Mouse (Mus musculus) adrenal gland, postnatal 36 days (tissue): ENCODE results near the gene Tbl2. TPM values are rescaled to one million over a fixed set of nuclear protein-coding genes. Genes with fewer than 3 reads are reported as not detected.

Experiments used
- DNase-seq, 2 experiments: peaks; one replicate each; pipeline ENCODE4 v3.0.0; 2021; ENCODE audit warnings: mixed read lengths in 1 of 2
- total RNA-seq, 2 experiments: library from RNA; stranded (reverse); gene quantifications; 2 replicates each; pipeline ENCODE4 v1.2.3; 2021

Tbl2 gene
- total RNA-seq, 2 experiments from 2014 or later: 28.9 to 40.9 TPM

DNA sequence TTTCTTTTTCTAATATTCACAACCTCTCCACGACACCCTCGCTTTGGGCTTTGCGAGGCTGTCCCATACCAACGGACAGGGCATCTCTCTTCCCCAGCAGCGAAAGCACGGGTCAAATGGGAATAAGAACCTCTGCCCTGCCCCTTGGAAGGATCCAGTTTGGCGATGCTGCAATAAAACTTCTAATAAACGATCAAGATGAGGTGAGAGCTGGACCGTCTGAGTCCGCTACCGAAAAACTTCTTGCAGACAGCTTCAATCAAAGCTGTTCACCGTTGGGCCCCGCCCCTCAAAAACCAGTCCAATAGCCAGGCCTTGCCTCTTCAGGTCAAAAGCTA is 773 bp upstream of the Tbl2 start:
- no peak for DNase-seq

DNA sequence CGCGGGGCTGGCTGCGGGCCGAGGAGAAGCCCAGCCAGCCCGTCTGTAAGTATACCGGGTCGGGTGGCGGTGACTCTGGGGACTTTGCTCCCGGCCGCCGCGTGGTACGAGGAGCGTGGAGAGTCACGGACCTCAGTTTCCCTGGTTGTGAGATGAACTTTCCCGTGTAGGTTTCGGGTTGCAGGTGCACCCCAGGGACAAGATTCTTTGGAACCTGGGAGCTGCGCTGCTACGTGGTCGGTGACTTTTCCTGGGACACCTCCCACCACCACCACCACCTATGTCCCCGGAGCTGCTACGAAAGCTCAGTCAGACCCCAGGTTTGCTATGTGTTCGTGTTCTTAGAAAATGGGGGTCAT is 342 bp downstream of the Tbl2 start:
- no peak for DNase-seq

DNA sequence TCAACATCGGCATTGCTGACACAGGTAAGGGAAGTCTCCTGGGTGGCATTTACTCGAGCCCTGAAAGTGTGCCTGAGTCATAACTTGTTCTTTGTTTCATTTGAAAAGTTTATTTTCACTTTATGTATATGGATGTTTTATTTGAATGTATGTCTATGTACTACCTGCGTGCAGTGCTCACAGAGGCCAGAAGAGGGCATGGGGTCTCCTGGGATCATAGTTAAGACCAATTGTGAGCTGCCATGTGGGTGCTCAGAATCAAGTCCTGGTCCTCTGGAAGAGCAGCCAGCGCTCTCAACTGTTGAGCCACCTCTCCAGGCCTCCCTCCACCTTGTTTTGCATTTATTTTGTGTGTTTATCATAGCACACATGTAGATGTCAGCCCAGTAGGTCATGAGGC is 7.0 kb downstream of the Tbl2 start:
- no peak for DNase-seq

DNA sequence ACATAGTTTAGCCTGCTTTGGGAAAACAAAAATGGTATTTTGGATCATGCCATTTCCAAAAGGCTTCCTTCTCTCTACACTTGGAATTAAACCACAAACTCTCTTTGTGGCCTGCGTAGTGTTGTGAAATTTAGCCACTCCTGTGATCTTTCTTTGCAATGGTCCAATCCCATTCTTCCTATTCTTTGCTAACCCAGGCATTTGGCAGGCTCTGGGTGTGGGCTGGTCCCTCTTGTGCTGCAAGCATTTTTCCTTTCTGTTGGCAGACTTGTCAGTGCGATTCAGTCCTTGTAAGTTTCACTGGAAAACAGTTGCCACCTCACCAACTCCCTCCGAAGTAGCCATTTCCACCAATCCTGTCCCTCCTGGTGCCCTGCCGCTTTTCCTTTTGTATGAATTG is 11.8 kb downstream of the Tbl2 start:
- peak; percentile 46 to 60 for DNase-seq

DNA sequence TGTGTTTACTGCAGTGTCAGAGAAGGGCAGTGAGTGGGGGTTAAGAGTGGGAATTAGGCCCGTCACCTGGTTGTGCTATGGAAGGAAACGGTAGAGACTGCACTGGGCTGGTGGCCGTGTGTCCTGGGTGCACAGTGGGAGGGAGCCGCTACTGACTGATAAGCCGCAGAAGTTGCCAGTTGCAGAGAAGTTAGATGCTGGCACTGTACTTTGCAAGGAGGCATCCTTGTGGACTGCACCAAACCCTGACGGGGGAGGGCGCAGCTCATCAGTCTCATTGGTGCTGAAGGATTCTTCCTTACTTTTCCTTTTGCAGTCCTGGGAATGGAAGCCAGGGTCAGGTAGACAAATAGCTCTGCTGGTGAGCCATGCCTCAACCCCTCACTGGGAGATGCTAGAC is 12.2 kb downstream of the Tbl2 start:
- no peak for DNase-seq

DNA sequence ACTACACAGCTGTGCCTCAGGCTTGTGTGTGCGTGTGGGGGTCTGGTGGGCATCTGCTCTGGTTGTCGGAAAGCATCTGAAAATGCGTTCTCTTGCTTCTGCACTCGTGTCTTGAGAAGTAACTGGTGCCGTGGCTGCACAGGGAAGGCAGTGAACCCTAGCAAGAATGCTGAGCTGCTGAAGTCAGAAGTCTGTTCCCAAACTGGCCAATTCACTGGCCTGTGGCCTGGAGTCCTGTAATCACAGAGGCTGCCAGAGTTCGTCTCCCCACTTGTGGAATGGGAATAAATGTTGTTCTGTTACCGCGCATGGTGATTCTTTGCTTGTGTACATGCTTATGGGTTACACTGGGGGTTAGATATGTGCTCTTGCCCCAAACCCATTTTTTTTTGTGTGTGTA is 12.9 kb downstream of the Tbl2 start:
- no peak for DNase-seq

DNA sequence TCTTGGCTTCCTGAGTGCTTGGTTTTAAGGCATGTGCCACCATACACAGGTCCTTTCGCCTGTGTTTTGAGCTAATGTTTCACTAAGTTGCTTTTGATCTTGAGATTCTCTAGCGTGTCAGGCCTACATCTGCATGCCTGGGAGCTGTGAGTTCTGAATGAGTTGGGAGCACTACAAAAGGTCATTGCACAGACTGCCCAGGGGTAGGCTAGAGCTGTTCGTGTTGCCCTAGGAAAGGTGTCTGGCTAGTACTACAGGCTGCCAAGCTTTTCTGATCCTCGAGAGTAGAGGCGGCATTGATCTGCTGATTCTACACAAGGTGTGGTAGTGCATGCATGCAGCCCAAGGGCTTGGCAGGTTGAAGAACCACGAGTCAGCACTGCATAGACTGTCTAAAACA is 13.4 kb downstream of the Tbl2 start:
- DNase-seq: no peak

DNA sequence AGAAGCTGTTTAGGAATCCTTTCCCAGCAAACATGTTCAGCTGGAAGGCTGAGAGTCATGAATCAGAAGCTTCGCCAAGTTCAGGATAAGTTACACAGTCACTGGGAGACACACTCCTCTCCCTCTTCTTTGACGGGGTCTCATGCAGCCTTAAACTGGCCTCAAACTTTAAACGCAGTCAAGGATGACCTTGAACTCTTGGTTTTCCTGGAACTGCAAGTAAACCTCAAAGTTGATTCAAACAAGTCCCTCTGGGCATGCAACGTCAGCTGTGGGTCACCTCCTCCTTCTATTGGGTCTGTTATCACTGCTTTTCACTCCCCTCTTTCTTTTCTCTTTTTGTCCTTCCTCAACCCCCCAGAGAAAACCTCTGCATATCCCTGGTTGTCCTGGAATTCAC is 17.5 kb downstream of the Tbl2 start:
- DNase-seq: no peak

DNA sequence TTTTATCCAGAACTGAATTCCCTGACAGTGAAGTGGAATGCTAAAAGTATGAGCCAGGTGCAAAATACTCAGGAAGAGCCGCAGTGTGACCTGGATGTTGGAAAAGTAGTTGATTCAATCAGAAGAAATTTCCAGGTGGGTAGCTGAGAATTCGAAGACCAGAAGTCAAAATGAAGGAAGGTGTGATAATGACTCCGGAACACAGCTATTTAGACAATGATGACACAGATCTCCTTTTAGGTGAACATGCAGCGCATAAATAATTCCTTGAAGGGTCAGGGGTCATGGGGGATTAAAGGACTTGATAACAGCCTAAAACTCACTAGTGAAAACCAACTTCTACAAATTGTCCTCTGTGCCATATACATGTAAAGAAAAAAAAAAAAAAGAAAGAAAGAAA is 18.0 kb downstream of the Tbl2 start:
- no peak for DNase-seq

DNA sequence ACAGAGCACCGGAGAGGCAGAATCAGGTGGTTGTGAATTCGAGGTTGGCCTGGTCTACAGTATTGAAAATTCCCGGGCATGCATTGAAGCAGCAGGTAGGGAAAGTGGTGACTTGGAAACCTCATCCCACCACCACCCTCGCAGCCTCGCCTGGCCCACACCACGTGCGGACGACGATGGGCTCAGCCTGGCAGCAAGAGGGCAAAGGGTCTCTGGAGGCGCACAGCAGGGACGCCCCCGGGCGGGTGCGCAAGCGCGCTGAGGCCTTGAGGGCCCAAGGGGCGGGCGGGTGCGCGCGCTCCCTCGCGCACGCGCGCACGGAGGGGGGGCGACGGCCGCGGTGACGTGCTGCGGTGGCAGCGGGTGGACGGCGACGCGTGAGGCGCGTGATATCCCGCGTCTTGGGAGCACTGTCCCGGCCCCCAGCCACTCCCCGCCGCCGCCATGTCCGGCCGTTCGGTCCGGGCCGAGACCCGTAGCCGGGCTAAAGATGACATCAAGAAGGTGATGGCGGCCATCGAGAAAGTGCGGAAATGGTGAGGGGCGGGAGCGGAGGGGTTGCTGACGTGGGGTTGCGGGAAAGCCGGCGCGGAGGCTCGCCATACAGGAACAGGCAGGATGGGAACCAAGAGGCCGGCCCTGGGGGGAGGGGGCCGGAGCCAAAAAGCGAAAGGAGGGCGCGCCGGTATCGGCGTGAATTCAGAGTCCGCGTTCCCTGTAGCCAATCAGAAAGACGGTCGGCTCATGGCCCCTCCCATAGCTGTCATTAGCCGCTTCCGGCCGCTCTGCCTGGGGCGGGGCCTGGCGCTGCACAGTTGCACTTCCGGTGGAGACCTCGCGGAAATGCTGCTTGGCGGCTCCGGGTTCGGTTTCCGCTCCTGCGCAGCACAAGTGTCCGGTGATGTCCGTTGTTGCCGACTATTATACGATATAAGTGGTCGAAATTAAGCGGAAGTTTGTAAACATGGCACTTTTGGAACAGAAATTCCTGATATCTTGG is 18.9 kb downstream of the Tbl2 start, which contains the start of gene Bcl7b:
Gene Bcl7b, plus strand, starts transcription at position 221 of the 1,000 bp plus-strand sequence.
- DNase-seq: peak; percentile 97 to 98

DNA sequence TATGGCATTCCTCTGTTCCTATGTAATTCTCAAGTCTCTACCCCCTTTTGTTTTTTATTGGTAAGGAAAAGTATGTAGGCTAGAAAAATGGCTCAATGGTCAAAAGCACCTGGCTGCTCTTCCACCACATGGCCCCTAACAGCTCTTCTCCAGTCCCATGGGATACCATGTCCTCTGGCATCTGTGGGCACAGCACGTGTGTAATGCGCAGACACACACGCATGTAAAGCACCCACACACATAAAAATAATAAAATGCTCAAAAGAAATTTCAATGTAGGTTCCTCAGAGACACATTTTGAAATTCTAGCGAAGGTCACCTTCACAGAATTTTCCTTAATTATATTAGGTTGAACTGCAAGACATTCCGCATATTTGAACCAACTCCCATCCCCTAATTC is 20.0 kb downstream of the Tbl2 start:
- DNase-seq: no peak

DNA sequence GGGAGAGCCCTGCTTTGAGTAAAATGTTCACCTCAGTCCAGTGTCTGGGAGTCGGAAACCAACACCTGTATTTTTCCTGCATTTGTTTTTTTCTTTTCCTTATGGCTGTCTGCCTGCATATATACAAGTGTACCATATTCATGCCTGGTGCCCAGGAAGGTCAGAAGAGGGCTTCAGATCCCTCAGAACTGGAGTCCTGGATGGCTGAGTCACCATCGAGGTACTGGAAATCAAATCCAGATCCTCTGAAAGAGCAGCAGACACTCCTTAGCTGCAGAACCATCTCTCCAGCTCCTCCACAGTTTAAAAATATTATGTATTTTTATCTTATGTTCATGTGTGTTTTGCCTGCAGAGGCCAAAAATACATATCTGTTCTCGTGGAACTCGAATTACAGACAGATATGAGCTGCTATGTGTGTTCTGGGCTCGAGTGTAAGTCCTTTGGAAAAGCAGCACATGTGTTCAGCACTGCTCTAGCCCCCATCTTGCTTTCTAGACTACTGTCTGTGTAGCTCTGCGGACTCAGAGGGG is 22.3 kb downstream of the Tbl2 start:
- no peak for DNase-seq

DNA sequence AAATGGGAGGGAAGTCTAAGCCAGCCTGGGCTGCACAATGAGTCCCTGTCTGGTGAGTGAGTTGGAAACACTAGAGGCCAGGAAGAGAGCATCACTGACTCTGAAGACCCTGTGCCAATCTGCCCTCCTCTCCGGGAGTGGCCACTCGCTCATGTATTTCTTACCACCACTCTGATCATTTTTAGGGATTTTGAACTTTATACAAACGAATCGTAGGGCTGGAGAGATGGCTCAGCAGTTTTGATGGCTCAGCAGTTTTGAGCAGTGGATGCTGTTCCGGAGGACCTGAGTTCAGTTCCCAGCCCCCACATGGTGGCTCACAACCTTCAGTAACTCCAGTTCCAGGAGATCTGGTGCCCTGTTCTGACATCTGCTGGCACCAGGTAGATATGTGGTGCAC is 23.5 kb downstream of the Tbl2 start:
- no peak for DNase-seq

DNA sequence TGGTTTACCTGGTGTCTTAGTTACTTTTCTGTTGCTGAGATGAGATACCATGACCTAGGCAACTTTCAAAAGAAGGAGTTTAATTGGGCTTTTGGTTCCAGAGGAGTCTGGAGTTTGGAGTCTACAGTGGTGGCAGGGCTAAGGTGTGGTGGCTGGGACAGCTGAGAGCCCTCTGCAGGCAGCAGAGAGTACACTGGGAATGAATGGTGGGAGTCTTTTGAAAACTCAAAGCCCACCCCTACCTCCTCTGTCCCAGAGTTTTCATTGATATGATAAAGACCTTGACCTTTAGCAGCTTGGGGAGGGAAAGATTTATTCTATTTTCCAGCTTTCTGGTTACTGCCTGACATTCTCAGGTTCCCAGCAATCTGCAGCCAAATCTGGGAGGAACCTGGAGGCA is 25.6 kb downstream of the Tbl2 start:
- DNase-seq: no peak

DNA sequence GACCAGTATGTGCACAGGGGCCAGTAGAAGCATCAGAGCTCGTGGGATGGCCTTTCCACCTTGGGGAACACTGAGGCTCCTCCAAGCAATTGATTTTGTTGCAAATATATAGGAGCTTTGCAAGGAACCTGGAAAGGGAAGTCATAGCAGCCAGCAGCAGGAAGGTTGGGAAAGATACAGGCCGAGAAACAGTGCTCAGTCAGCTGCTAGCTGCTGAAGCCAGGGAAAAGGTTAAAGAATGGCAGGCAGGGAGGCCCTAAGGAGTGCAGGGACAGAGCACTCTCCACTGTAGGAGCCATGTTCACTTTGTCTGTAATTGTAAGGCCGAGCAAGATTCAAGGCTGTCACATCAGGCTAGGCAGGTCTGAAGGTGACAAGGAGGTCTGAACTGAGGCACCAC is 29.1 kb downstream of the Tbl2 start:
- no peak for DNase-seq

DNA sequence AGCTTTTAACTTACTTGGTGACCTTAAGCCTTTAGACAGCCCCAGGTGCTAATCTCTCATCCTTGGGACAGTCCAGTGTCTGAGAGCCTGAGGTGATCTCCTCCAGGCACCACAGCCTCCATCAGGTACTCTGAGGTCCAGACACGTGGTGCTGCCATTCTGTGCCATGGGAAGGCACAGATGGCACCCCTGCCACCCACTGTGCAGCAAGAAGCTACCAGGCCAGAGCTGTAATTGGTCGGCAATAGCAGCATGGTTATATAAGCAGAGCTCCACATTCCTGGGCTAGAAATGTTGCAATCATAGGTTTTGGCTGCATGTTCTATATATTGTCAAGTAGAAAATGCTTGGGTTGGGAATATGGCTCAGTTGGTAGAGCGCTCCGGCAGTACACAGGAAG is 29.5 kb downstream of the Tbl2 start:
- DNase-seq: no peak

DNA sequence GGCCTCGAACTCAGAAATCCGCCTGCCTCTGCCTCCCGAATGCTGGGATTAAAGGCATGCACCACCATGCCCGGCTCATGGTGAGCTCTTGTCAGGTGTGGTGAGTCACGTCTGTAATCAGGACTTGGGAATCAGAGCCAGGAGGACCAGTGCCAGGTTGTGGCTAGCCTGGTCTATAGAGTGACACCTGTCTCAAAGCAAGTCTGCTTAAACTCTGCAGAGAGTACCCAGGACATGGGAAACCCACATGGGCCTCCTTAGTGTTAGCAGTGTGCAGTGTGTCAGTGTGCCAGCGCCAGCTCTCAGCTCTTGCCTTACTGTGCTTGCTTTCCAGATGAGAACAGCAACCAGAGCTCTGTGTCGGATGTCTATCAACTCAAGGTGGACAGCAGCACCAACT is 30.2 kb downstream of the Tbl2 start:
- no peak for DNase-seq

DNA sequence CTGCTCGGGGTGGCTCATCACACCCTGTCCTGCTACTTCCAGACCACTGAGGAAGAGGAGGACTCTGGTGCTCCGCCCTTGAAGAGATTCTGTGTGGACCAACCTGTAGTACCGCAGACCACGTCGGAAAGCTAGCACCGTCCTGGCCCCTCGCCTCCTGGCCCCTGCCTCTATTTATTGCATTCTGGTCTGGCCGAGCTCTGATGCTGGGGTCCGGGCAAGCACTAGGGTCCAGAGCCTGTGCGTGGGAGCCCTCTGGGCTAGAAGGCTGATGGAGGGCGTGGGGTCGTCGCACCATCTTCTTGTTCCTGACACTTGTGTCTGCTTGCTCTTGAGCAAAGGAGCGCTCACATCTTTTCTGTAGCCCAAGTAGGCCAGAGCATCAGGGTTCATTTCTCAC is 31.3 kb downstream of the Tbl2 start:
- DNase-seq: no peak

DNA sequence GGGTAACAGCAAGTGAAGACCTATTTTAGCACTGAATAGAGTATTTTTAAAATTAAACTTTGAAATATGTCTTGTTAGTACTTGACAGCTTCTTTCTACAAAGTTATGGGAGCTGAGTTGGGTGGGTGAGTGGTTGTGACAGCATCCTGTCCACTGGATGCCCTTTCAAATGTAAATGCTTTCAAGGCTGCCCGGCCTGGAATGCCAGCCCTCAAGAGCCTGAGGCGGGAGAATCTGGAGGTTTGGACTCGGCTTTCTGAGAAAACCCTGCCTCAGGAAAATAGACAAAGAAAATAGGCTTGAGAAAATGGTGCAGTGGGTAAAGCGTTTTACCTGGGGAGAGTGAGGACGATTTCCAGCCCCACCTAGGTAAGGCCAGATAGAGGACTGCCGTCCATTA is 32.3 kb downstream of the Tbl2 start:
- DNase-seq: no peak

DNA sequence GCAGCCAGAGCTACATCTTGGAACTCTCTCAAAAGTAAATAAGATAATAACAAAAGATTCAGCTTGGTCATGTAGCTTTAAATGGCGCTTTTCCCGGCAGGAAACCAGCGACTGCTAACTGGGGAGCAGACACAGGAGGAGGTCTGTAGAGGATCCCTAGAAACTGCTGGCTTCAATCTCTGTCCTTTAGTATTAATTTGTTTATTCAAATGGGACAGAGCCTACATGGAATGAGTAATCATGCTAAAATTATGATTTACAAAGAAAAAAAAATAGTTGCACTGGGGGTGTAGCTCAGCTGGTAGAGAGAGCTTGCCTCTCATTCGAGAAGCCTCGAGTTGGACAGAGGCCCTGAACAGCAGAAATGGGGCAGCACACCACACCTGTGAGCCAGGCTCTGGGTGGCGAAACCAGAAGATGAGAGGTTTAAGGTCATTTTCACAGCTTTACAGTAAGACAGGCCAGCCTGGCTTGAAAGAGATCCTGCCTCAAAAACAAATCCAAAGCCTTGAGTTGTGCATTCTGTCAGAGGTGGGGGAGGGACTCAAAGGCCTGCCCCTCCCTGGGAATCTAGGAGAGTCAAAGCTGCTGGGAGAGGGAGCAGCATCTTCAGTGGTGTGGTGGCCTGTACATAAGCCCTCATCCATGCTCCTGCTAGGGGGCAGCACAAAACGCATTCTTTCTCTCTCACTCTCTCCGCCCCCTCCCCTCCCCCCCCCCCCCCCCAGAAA is 33.8 kb downstream of the Tbl2 start:
- DNase-seq: no peak

DNA sequence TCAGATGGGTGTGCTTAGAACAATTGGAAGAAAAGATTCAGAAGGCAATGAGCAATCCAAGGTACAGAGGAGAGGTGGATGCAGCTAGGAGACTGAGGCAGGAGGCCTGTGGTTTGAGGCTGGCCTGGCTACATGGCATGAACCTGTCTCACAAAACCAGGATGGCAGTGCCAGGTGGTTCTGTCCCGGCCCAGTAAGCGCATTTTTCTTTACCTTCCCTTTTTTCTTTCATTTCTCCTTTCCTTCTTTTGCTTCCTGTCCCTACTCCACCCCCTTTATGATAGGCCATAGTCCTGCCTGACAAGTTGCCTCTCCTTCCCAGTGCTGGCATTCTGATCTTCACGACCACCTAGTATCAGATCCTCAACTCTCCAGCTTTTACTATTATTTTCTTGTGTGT is 35.6 kb downstream of the Tbl2 start:
- DNase-seq: no peak

DNA sequence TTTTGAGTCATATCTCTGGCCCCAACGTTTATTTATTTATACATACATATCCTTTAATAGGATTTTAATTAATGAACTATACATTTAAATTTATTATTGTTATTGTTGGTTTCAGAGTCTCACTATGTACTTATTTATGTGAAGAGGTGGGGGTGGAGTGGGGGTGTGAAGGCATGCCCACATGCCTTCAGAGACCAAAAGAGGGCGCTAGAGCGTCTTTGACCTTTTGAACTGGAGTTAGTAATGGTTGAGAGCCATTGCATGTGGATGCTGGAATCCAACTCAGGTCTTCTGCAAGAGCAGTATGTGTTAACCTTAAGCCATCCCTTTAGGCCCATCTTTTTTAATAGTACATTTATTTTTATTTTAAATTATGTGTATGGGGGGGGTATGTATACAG is 36.1 kb downstream of the Tbl2 start:
- peak in 1 of 2 experiments; percentile 41 for DNase-seq

DNA sequence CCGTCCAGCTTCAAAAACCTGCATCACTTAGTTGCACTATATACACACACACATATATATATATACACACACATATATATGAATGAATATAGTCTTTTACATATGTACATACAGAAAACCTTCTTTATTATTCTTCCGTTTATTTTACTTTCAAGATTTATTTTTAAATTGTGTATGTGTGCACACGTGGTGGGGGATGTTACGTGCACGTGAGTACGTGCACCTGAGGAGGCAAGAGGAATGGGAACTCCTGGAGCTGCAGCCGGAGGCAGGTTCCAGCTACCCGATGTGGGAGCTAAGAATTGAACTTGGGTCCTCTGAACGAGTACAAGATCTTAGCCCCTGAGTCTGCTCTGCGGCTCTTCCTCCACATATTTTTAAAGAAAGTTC is 36.8 kb downstream of the Tbl2 start:
- no peak for DNase-seq
